Mouse (Mus musculus): ENCODE measurements around the gene Supt5.

Supt5 gene

GRCm38 (mm10) chr7:28298837-28299625 is 39.5 kb downstream of the Supt5 start:
- no peak for DNase-seq (ENCODE audit: low spot score)

GRCm38 (mm10) chr7:28294481-28294880 is 44.1 kb downstream of the Supt5 start:
- no peak for DNase-seq (ENCODE audit: low spot score)

- DNase-seq (ENCODE audit: low spot score): no peak
Observed at GRCm38 (mm10) chr7:28290638-28291590, 47.6 kb downstream of the Supt5 start, which contains the start of gene Selenov. TSS of gene Selenov (minus strand) at chr7:28291186.

GRCm38 (mm10) chr7:28290165-28290564 is 48.4 kb downstream of the Supt5 start:
- DNase-seq (ENCODE audit: low spot score): no peak

GRCm38 (mm10) chr7:28280630-28281029 is 57.9 kb downstream of the Supt5 start:
- no peak for DNase-seq (ENCODE audit: low spot score)

- DNase-seq (ENCODE audit: low spot score): no peak
Observed at GRCm38 (mm10) chr7:28278279-28278652, 60.3 kb downstream of the Supt5 start.

GRCm38 (mm10) chr7:28277615-28278278 is 60.8 kb downstream of the Supt5 start, which contains the start of gene Eid2b:
TSS of gene Eid2b (plus strand) at chr7:28277739.
- peak; percentile 90 for DNase-seq (ENCODE audit: low spot score)

- DNase-seq (ENCODE audit: low spot score): no peak
Observed at GRCm38 (mm10) chr7:28277237-28277614, 61.3 kb downstream of the Supt5 start.

- DNase-seq (ENCODE audit: low spot score): no peak
Observed at GRCm38 (mm10) chr7:28271761-28272160, 66.8 kb downstream of the Supt5 start.

GRCm38 (mm10) chr7:28269355-28269754 is 69.2 kb downstream of the Supt5 start:
- no peak for DNase-seq (ENCODE audit: low spot score)

- no peak for DNase-seq (ENCODE audit: low spot score)
Observed at GRCm38 (mm10) chr7:28268576-28268975, 70.0 kb downstream of the Supt5 start.

GRCm38 (mm10) chr7:28268042-28268531 is 70.5 kb downstream of the Supt5 start:
- no peak for DNase-seq (ENCODE audit: low spot score)

- DNase-seq (ENCODE audit: low spot score): peak; percentile 40
Observed at GRCm38 (mm10) chr7:28267129-28268041, 71.2 kb downstream of the Supt5 start, which contains the start of gene Eid2. TSS of gene Eid2 (plus strand) at chr7:28267881.

- DNase-seq (ENCODE audit: low spot score): no peak
Observed at GRCm38 (mm10) chr7:28265391-28265790, 73.2 kb downstream of the Supt5 start.
